Mouse (Mus musculus) thymus, postnatal 0 days (tissue): ENCODE results near the gene Ltbp1. TPM values are rescaled to one million over a fixed set of nuclear protein-coding genes. Genes with fewer than 3 reads are reported as not detected.
A peak's percentile ranks its signal among the peaks of the same experiment; 100 is the strongest.

ENCODE experiments used
- DNase-seq: peaks from one replicate; pipeline ENCODE4 v3.0.0-alpha.2; 2015; ENCODE audit warnings: low spot score
- polyA plus RNA-seq: library from polyadenylated mRNA; unstranded; fragments of >200 nt; fragmentation: Nextera tagmentation; extraction: Ambion mirVana; gene quantifications from 2 replicates; pipeline ENCODE4 v1.2.1, GENCODE M21; 2015

Gene Ltbp1
- polyA plus RNA-seq, 1 experiment from 2014 or later, result 1.9 TPM

GRCm38 (mm10) chr17:75004820-75005219 lies 548 bp upstream of the Ltbp1 start:
- DNase-seq, result peak; percentile 39

GRCm38 (mm10) chr17:75005685-75006680 lies 615 bp downstream of the Ltbp1 start:
- peak; percentile 6 for DNase-seq

GRCm38 (mm10) chr17:75010955-75011354 lies 5.6 kb downstream of the Ltbp1 start:
- DNase-seq, result no peak

- no peak for DNase-seq
These were observed 7.8 kb downstream of the Ltbp1 start for GRCm38 (mm10) chr17:75013211-75013610.

- no peak for DNase-seq
These were observed 8.5 kb downstream of the Ltbp1 start for GRCm38 (mm10) chr17:75013868-75014267.

GRCm38 (mm10) chr17:75014601-75015356 lies 9.4 kb downstream of the Ltbp1 start:
- DNase-seq, result no peak

- no peak for DNase-seq
These were observed 10.2 kb downstream of the Ltbp1 start for GRCm38 (mm10) chr17:75015546-75015945.

GRCm38 (mm10) chr17:75017423-75017822 lies 12.1 kb downstream of the Ltbp1 start:
- DNase-seq, result peak; percentile 27

GRCm38 (mm10) chr17:75018142-75018541 lies 12.8 kb downstream of the Ltbp1 start:
- no peak for DNase-seq

GRCm38 (mm10) chr17:75020026-75020425 lies 14.7 kb downstream of the Ltbp1 start:
- DNase-seq, result no peak

GRCm38 (mm10) chr17:75020619-75021018 lies 15.3 kb downstream of the Ltbp1 start:
- DNase-seq, result no peak

- DNase-seq, result no peak
These were observed 22.2 kb downstream of the Ltbp1 start for GRCm38 (mm10) chr17:75027358-75028131.

GRCm38 (mm10) chr17:75033356-75033755 lies 28.0 kb downstream of the Ltbp1 start:
- no peak for DNase-seq

- no peak for DNase-seq
These were observed 28.7 kb downstream of the Ltbp1 start for GRCm38 (mm10) chr17:75033872-75034615.

- DNase-seq, result no peak
These were observed 31.5 kb downstream of the Ltbp1 start for GRCm38 (mm10) chr17:75036881-75037280.

- DNase-seq, result no peak
These were observed 33.6 kb downstream of the Ltbp1 start for GRCm38 (mm10) chr17:75039017-75039416.

- DNase-seq, result no peak
These were observed 44.1 kb downstream of the Ltbp1 start for GRCm38 (mm10) chr17:75049366-75049969.

- DNase-seq, result no peak
These were observed 46.1 kb downstream of the Ltbp1 start for GRCm38 (mm10) chr17:75051440-75051925.

GRCm38 (mm10) chr17:75055235-75055634 lies 49.9 kb downstream of the Ltbp1 start:
- DNase-seq, result no peak

GRCm38 (mm10) chr17:75055961-75056360 lies 50.6 kb downstream of the Ltbp1 start:
- DNase-seq, result no peak
